Mouse (Mus musculus): Measurements from ENCODE around the gene Prex1. TPM values are rescaled to one million over a fixed set of nuclear protein-coding genes. Genes with fewer than 3 reads are reported as not detected.
A peak's percentile ranks its signal among the peaks of the same experiment; 100 is the strongest.
"Not testable (repeated sequence)": the region's sequence is repeated elsewhere in the genome, so short reads cannot be mapped to it uniquely, and the experiment has no call there.

The Prex1 gene
- 45.3 and 47.8 TPM in 2 replicates for polyA plus RNA-seq (2016; fragmentation: Nextera tagmentation; extraction: Ambion mirVana)

DNA sequence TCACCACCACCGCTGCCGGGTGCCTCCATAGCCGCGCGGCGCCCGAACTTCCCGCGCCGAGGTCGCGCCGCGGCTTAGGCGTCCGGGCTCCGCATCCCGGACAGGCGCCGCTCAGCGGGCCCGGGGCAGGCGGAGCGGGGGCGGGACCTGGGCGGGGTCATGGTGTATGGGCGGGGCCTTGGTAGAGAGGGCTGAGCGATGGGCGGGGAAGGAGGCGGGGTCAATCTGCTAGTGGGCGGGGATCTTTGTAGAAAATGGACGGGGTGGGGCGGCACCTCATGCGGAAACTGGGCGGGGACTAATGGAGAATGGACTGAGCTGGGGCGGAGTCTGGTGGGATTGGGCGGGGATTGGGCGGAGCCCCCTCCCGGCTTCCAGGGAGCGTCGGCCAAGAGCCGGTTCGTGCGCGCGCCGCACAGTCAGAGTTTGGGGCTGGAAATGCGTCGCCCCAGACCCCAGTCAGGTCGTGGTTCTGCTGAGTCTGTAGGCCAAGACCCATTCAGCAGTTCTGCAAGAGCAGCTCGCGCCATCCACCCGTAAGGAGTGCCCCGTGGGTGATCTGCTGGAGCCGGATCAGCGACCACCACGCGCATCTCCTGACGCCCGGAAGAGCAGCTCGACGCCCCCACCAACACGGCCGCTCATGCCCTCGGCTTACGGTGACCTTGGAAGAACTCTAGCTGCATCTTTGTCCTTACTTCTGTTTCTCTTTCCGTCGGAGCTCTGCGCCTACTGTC lies at the start of gene Prex1:
Gene Prex1 (minus strand): TSS at position 143 of the 737 bp plus-strand sequence.
- H3K27ac ChIP-seq, result peak within 1 kb of the TSS; percentile 26; the same call in 1 of the 2 replicates
- H3K4me3 ChIP-seq, result peak within 1 kb of the TSS; percentile 78
- peak within 1 kb of the TSS; percentile 78 for H3K9ac ChIP-seq
- no peaks in the 10 kb centered on the region for H3K27me3 ChIP-seq (replicated peaks)
- peak; percentile 88 for ATAC-seq (ENCODE audit: low FRiP score, low read depth)
- no peaks in the 10 kb centered on the region for H3K36me3 ChIP-seq
- H3K4me1 ChIP-seq, result peaks cover 43% of the 10 kb centered on the region
- WGBS, result under 1% methylated on average over 68 of the region's 69 CpGs
- peak within 1 kb of the TSS; percentile 86 for H3K4me2 ChIP-seq (replicated peaks)
- H3K9me3 ChIP-seq, result no peaks in the 10 kb centered on the region

- no peak for ATAC-seq (ENCODE audit: low FRiP score, low read depth)
- Histone ChIP-seq H3K27ac (no peak overlapping the region), H3K36me3 (no peaks in the 10 kb centered on the region), H3K9ac (no peak overlapping the region), H3K27me3 (replicated peaks) (no peaks in the 10 kb centered on the region), H3K9me3 (no peaks in the 10 kb centered on the region), H3K4me2 (replicated peaks) (no peak overlapping the region), H3K4me1 (peaks cover 8% of the 10 kb centered on the region), H3K4me3 (no peak overlapping the region)
- 49% methylated on average over 3 of the region's 3 CpGs for WGBS
These were observed 44.3 kb upstream of the Prex1 start for GRCm38 (mm10) chr2:166757969-166758368.

GRCm38 (mm10) chr2:166754760-166755159 lies 41.1 kb upstream of the Prex1 start:
- H3K9ac ChIP-seq, result no peak overlapping the region
- no peaks in the 10 kb centered on the region for H3K27me3 ChIP-seq (replicated peaks)
- no peaks in the 10 kb centered on the region for H3K9me3 ChIP-seq
- H3K4me1 ChIP-seq, result peaks cover 8% of the 10 kb centered on the region
- 93% methylated on average over 7 of the region's 7 CpGs for WGBS
- no peak overlapping the region for H3K4me3 ChIP-seq
- ATAC-seq (ENCODE audit: low FRiP score, low read depth), result no peak
- no peaks in the 10 kb centered on the region for H3K36me3 ChIP-seq
- H3K4me2 ChIP-seq (replicated peaks), result no peak overlapping the region
- H3K27ac ChIP-seq, result no peak overlapping the region

GRCm38 (mm10) chr2:166754194-166754593 lies 40.6 kb upstream of the Prex1 start:
- Histone ChIP-seq H3K27ac (no peak overlapping the region), H3K4me3 (no peak overlapping the region), H3K4me2 (replicated peaks) (no peak overlapping the region), H3K9me3 (no peaks in the 10 kb centered on the region), H3K27me3 (replicated peaks) (no peaks in the 10 kb centered on the region), H3K36me3 (no peaks in the 10 kb centered on the region), H3K4me1 (peaks cover 8% of the 10 kb centered on the region), H3K9ac (no peak overlapping the region)
- WGBS, result 83% methylated on average over 4 of the region's 4 CpGs
- ATAC-seq (ENCODE audit: low FRiP score, low read depth), result no peak

DNA sequence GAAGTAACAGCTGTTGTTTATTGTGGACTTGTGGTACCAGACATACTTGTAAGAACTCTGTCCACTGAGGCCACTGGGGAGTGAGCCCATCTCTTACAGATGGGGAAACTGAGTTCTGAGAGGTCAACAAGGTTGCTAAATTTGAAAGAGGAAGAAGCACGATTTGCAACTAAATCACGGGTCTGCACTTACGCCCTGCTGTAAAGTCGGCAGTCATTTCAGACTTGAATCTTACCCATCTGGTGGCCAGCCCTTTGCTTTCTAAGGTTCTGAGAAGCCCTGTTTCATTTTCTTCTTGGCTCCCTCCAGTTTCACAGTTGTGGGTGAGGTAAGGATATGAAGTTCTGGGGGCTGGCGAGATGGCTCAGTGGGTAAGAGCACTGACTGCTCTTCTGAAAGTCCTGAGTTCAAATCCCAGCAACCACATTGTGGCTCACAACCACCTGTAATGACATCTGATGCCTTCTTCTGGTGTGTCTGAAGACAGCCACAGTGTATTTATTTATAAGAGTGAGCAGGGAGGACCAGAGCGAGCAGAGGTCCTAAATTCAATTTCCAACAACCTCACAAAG lies 37.1 kb upstream of the Prex1 start:
- Histone ChIP-seq H3K4me1 (no peaks in the 10 kb centered on the region), H3K9me3 (no peaks in the 10 kb centered on the region), H3K4me2 (replicated peaks) (no peak overlapping the region), H3K9ac (no peak overlapping the region), H3K27me3 (replicated peaks) (no peaks in the 10 kb centered on the region), H3K36me3 (no peaks in the 10 kb centered on the region), H3K4me3 (no peak overlapping the region), H3K27ac (no peak overlapping the region)
- ATAC-seq (ENCODE audit: low FRiP score, low read depth), result no peak
- 84% methylated on average over 6 of the region's 6 CpGs for WGBS

GRCm38 (mm10) chr2:166746261-166746913 lies 32.8 kb upstream of the Prex1 start:
- H3K4me2 ChIP-seq (replicated peaks); H3K27ac ChIP-seq; H3K27me3 ChIP-seq (replicated peaks); ATAC-seq (ENCODE audit: low FRiP score, low read depth); H3K4me3 ChIP-seq; H3K4me1 ChIP-seq; H3K9ac ChIP-seq; H3K36me3 ChIP-seq; H3K9me3 ChIP-seq: not testable (repeated sequence)
- 55% methylated on average over 14 of the region's 14 CpGs for WGBS

DNA sequence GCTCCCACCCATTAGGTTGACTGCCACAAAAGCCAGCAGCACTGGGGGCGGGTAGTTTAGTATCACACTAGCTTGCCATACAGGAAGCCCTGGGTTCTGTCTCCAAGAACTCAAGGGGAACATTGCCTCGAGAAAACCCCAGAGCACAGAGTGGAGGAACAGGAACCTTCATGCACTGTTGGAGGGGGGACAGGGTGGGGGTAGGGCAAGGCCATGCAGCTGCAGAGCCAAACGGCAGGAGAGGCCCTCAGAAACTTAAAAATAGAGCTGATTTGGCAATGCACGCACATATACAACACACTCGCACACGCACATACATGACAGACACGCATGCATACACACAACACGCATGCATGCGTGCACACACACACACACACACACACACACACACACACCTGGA lies 32.2 kb upstream of the Prex1 start:
- Histone ChIP-seq H3K27ac (no peak overlapping the region), H3K27me3 (replicated peaks) (no peaks in the 10 kb centered on the region), H3K9me3 (no peaks in the 10 kb centered on the region), H3K36me3 (no peaks in the 10 kb centered on the region), H3K4me3 (no peak overlapping the region), H3K4me1 (peaks cover 6% of the 10 kb centered on the region; the same call in 1 of the 2 replicates), H3K4me2 (replicated peaks) (no peak overlapping the region), H3K9ac (no peak overlapping the region)
- 86% methylated on average over 9 of the region's 9 CpGs for WGBS
- no peak for ATAC-seq (ENCODE audit: low FRiP score, low read depth)

GRCm38 (mm10) chr2:166744433-166744832 lies 30.8 kb upstream of the Prex1 start:
- Histone ChIP-seq H3K27ac (no peak overlapping the region), H3K9ac (no peak overlapping the region), H3K4me1 (peaks cover 6% of the 10 kb centered on the region; the same call in 1 of the 2 replicates), H3K36me3 (no peaks in the 10 kb centered on the region), H3K27me3 (replicated peaks) (no peaks in the 10 kb centered on the region), H3K4me3 (no peak overlapping the region), H3K4me2 (replicated peaks) (no peak overlapping the region), H3K9me3 (no peaks in the 10 kb centered on the region)
- WGBS, result 86% methylated on average over 7 of the region's 7 CpGs
- no peak for ATAC-seq (ENCODE audit: low FRiP score, low read depth)

GRCm38 (mm10) chr2:166743504-166743903 lies 29.9 kb upstream of the Prex1 start:
- H3K9me3 ChIP-seq, result no peaks in the 10 kb centered on the region
- H3K27me3 ChIP-seq (replicated peaks), result no peaks in the 10 kb centered on the region
- H3K4me2 ChIP-seq (replicated peaks), result no peak overlapping the region
- H3K4me3 ChIP-seq, result no peak overlapping the region
- 40% methylated on average over 4 of the region's 4 CpGs for WGBS
- H3K9ac ChIP-seq, result no peak overlapping the region
- no peak overlapping the region for H3K27ac ChIP-seq
- no peaks in the 10 kb centered on the region for H3K36me3 ChIP-seq
- no peak for ATAC-seq (ENCODE audit: low FRiP score, low read depth)
- peaks cover 6% of the 10 kb centered on the region; the same call in 1 of the 2 replicates for H3K4me1 ChIP-seq

GRCm38 (mm10) chr2:166741445-166741844 lies 27.8 kb upstream of the Prex1 start:
- Histone ChIP-seq H3K4me1 (peaks cover 6% of the 10 kb centered on the region; the same call in 1 of the 2 replicates), H3K4me2 (replicated peaks) (no peak overlapping the region), H3K27ac (no peak overlapping the region), H3K9ac (no peak overlapping the region), H3K36me3 (no peaks in the 10 kb centered on the region), H3K27me3 (replicated peaks) (no peaks in the 10 kb centered on the region), H3K4me3 (no peak overlapping the region), H3K9me3 (no peaks in the 10 kb centered on the region)
- WGBS, result 88% methylated on average over 6 of the region's 6 CpGs
- ATAC-seq (ENCODE audit: low FRiP score, low read depth), result no peak

- H3K4me1 ChIP-seq, result peaks cover 6% of the 10 kb centered on the region; the same call in 1 of the 2 replicates
- no peak overlapping the region for H3K9ac ChIP-seq
- H3K36me3 ChIP-seq, result no peaks in the 10 kb centered on the region
- no peak overlapping the region for H3K4me3 ChIP-seq
- H3K27ac ChIP-seq, result no peak overlapping the region
- ATAC-seq (ENCODE audit: low FRiP score, low read depth), result no peak
- H3K9me3 ChIP-seq, result no peaks in the 10 kb centered on the region
- no peak overlapping the region for H3K4me2 ChIP-seq (replicated peaks)
- H3K27me3 ChIP-seq (replicated peaks), result no peaks in the 10 kb centered on the region
- WGBS, result 89% methylated on average over 6 of the region's 6 CpGs
These were observed 26.8 kb upstream of the Prex1 start for GRCm38 (mm10) chr2:166740396-166740795.

GRCm38 (mm10) chr2:166737307-166737706 lies 23.7 kb upstream of the Prex1 start:
- no peaks in the 10 kb centered on the region for H3K36me3 ChIP-seq
- no peaks in the 10 kb centered on the region for H3K27me3 ChIP-seq (replicated peaks)
- H3K4me3 ChIP-seq, result no peak overlapping the region
- ATAC-seq (ENCODE audit: low FRiP score, low read depth), result no peak
- no peaks in the 10 kb centered on the region for H3K9me3 ChIP-seq
- 71% methylated on average over 7 of the region's 7 CpGs for WGBS
- H3K9ac ChIP-seq, result no peak overlapping the region
- H3K4me2 ChIP-seq (replicated peaks), result no peak overlapping the region
- H3K27ac ChIP-seq, result no peak overlapping the region
- H3K4me1 ChIP-seq, result 0 out of 2 replicates have a peak, but pooled peaks cover 2% of the 10 kb centered on the region
